Mouse (Mus musculus): ENCODE results near the gene Plppr3. TPM values are rescaled to one million over a fixed set of nuclear protein-coding genes. Genes with fewer than 3 reads are reported as not detected.

Gene Plppr3
- 3.1 and 4.9 TPM in 2 replicates for polyA plus RNA-seq (2011; ENCODE audit: insufficient read length, low read depth, missing spikeins)

GRCm38 (mm10) chr10:79874290-79874862 is at the start of gene Plppr3, which contains the start of gene Prtn3:
TSS of gene Plppr3 (minus strand) at chr10:79874634.
TSS of gene Prtn3 (plus strand) at chr10:79874476.
- H3K27ac ChIP-seq (ENCODE audit: insufficient read depth, low read length), result no peak within 1 kb of the TSS
- no peaks in the 10 kb centered on the region for H3K4me1 ChIP-seq (ENCODE audit: control insufficient read depth, insufficient read depth, low read length)
- peak within 1 kb of the TSS; percentile 36 for H3K4me3 ChIP-seq (ENCODE audit: insufficient read depth, low read length)
- TF ChIP-seq POLR2A (IDR thresholded peaks at IDR 0.05; ENCODE audit: low read depth, low read length) (no peak), CTCF (IDR thresholded peaks at IDR 0.05; ENCODE audit: borderline replicate concordance, insufficient read depth, low read length) (no peak)

GRCm38 (mm10) chr10:79921572-79921971 is 47.1 kb upstream of the Plppr3 start:
- no peak overlapping the region for H3K4me3 ChIP-seq (ENCODE audit: insufficient read depth, low read length)
- no peaks in the 10 kb centered on the region for H3K4me1 ChIP-seq (ENCODE audit: control insufficient read depth, insufficient read depth, low read length)
- no peak overlapping the region for H3K27ac ChIP-seq (ENCODE audit: insufficient read depth, low read length)
- no peak for TF ChIP-seq CTCF (IDR thresholded peaks at IDR 0.05; ENCODE audit: borderline replicate concordance, insufficient read depth, low read length)
- no peak for TF ChIP-seq POLR2A (IDR thresholded peaks at IDR 0.05; ENCODE audit: low read depth, low read length)

GRCm38 (mm10) chr10:79920958-79921535 is 46.6 kb upstream of the Plppr3 start, which contains the start of gene R3hdm4:
TSS of gene R3hdm4 (minus strand) at chr10:79921208.
- Histone ChIP-seq H3K4me1 (ENCODE audit: control insufficient read depth, insufficient read depth, low read length) (no peaks in the 10 kb centered on the region), H3K27ac (ENCODE audit: insufficient read depth, low read length) (no peak within 1 kb of the TSS), H3K4me3 (ENCODE audit: insufficient read depth, low read length) (no peak within 1 kb of the TSS)
- TF ChIP-seq POLR2A (IDR thresholded peaks at IDR 0.05; ENCODE audit: low read depth, low read length) (no peak), CTCF (IDR thresholded peaks at IDR 0.05; ENCODE audit: borderline replicate concordance, insufficient read depth, low read length) (no peak)

- TF ChIP-seq CTCF (IDR thresholded peaks at IDR 0.05; ENCODE audit: borderline replicate concordance, insufficient read depth, low read length) (no peak), POLR2A (IDR thresholded peaks at IDR 0.05; ENCODE audit: low read depth, low read length) (no peak)
- no peaks in the 10 kb centered on the region; the same call in 1 of the 2 replicates for H3K4me1 ChIP-seq (ENCODE audit: control insufficient read depth, insufficient read depth, low read length)
- no peak overlapping the region for H3K4me3 ChIP-seq (ENCODE audit: insufficient read depth, low read length)
- H3K27ac ChIP-seq (ENCODE audit: insufficient read depth, low read length), result no peak overlapping the region
These were observed 45.8 kb upstream of the Plppr3 start for GRCm38 (mm10) chr10:79920056-79920890.

GRCm38 (mm10) chr10:79919251-79919849 is 44.9 kb upstream of the Plppr3 start:
- no peak overlapping the region for H3K4me3 ChIP-seq (ENCODE audit: insufficient read depth, low read length)
- no peak for TF ChIP-seq POLR2A (IDR thresholded peaks at IDR 0.05; ENCODE audit: low read depth, low read length)
- no peak for TF ChIP-seq CTCF (IDR thresholded peaks at IDR 0.05; ENCODE audit: borderline replicate concordance, insufficient read depth, low read length)
- no peaks in the 10 kb centered on the region; the same call in 1 of the 2 replicates for H3K4me1 ChIP-seq (ENCODE audit: control insufficient read depth, insufficient read depth, low read length)
- H3K27ac ChIP-seq (ENCODE audit: insufficient read depth, low read length), result no peak overlapping the region

GRCm38 (mm10) chr10:79918231-79919078 is 44.0 kb upstream of the Plppr3 start:
- H3K4me1 ChIP-seq (ENCODE audit: control insufficient read depth, insufficient read depth, low read length), result no peaks in the 10 kb centered on the region; the same call in 1 of the 2 replicates
- no peak overlapping the region for H3K4me3 ChIP-seq (ENCODE audit: insufficient read depth, low read length)
- TF ChIP-seq CTCF (IDR thresholded peaks at IDR 0.05; ENCODE audit: borderline replicate concordance, insufficient read depth, low read length) (no peak), POLR2A (IDR thresholded peaks at IDR 0.05; ENCODE audit: low read depth, low read length) (no peak)

GRCm38 (mm10) chr10:79917532-79918100 is 43.2 kb upstream of the Plppr3 start:
- Histone ChIP-seq H3K4me1 (ENCODE audit: control insufficient read depth, insufficient read depth, low read length) (no peaks in the 10 kb centered on the region; the same call in 1 of the 2 replicates), H3K4me3 (ENCODE audit: insufficient read depth, low read length) (no peak overlapping the region)
- TF ChIP-seq POLR2A (IDR thresholded peaks at IDR 0.05; ENCODE audit: low read depth, low read length), result no peak
- TF ChIP-seq CTCF (IDR thresholded peaks at IDR 0.05; ENCODE audit: borderline replicate concordance, insufficient read depth, low read length), result no peak

More at GRCm38 (mm10) chr10:79918231-79919078, 44.0 kb upstream of the Plppr3 start:
- no peak overlapping the region for H3K27ac ChIP-seq (ENCODE audit: insufficient read depth, low read length)

GRCm38 (mm10) chr10:79916808-79917531 is 42.5 kb upstream of the Plppr3 start, which contains the start of gene Kiss1r:
TSS of gene Kiss1r (plus strand) at chr10:79916971.
- Histone ChIP-seq H3K4me1 (ENCODE audit: control insufficient read depth, insufficient read depth, low read length) (no peaks in the 10 kb centered on the region; the same call in 1 of the 2 replicates), H3K4me3 (ENCODE audit: insufficient read depth, low read length) (peak within 1 kb of the TSS; percentile 80), H3K27ac (ENCODE audit: insufficient read depth, low read length) (no peak within 1 kb of the TSS)
- TF ChIP-seq CTCF (IDR thresholded peaks at IDR 0.05; ENCODE audit: borderline replicate concordance, insufficient read depth, low read length) (no peak), POLR2A (IDR thresholded peaks at IDR 0.05; ENCODE audit: low read depth, low read length) (peak; percentile 95)

More at GRCm38 (mm10) chr10:79917532-79918100, 43.2 kb upstream of the Plppr3 start:
- no peak overlapping the region for H3K27ac ChIP-seq (ENCODE audit: insufficient read depth, low read length)
